ENCODE assay signal across 23 mouse cellular contexts in the genomic region with DNA sequence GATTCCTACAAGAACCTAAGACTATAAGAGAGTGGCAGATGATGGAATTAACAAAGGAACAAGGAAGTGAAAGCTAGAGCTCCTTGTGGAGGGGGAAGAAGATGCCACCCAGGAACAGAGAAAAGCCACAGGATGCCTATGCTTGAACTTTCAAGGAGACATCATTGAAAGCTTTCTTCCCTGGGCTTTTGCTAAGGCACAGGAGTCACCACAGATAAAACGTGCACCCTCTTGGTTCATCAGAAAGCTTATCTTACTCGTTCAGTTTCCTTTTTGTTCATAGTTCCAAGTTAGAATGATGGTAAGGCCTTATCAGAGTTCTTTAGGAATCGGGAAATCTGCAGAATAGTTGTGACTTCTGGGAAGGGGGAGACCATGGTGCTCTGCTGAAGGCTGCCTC.
"Had no signal": no experiment of that assay in that cellular context is flagged by ENCODE, and none has a peak within 500 bp of the region (broad histone marks: within the 10 kb centered on the region; RNA-seq: fewer than 3 reads in every experiment).

No protein-coding gene starts in this region.

- H3K36me3 ChIP-seq: limb, embryonic 10.5 days; limb, embryonic 13.5 days; liver, embryonic 12.5 days; liver, embryonic 15.5 days; lung, embryonic 15.5 days; midbrain, embryonic 12.5 days; midbrain, embryonic 15.5 days had no signal

- H3K4me2 ChIP-seq: limb, embryonic 13.5 days; liver, embryonic 12.5 days; liver, embryonic 15.5 days; lung, embryonic 15.5 days; midbrain, embryonic 12.5 days; midbrain, embryonic 15.5 days had no signal

- H3K4me1 ChIP-seq: limb, embryonic 10.5 days; limb, embryonic 13.5 days; liver, embryonic 12.5 days; liver, embryonic 15.5 days; lung, embryonic 15.5 days; midbrain, embryonic 12.5 days; midbrain, embryonic 15.5 days had no signal

- H3K4me3 ChIP-seq: limb, embryonic 10.5 days; limb, embryonic 13.5 days; liver, embryonic 12.5 days; liver, embryonic 15.5 days; lung, embryonic 15.5 days; megakaryocyte, embryonic 14.5 days; midbrain, embryonic 12.5 days; midbrain, embryonic 15.5 days had no signal

- ATAC-seq: liver, embryonic 12.5 days; midbrain, embryonic 15.5 days had no signal

- DNase-seq: kidney, adult 18-20 months; kidney, adult 9 months; kidney, postnatal 14 days; kidney, postnatal 4 days; liver; lung, adult 18-20 months; lung, postnatal 14 days; lung, postnatal 4 days; right cerebral cortex, adult 18-20 months; right cerebral cortex, postnatal 14 days; right cerebral cortex, postnatal 4 days; thymus, adult 2 months; thymus, postnatal 14 days; thymus, postnatal 4 days had no signal

- H3K9ac ChIP-seq: limb, embryonic 13.5 days; liver, embryonic 12.5 days; liver, embryonic 15.5 days; lung, embryonic 15.5 days; midbrain, embryonic 12.5 days; midbrain, embryonic 15.5 days had no signal

- H3K27ac ChIP-seq: limb, embryonic 10.5 days; limb, embryonic 13.5 days; liver, embryonic 12.5 days; liver, embryonic 15.5 days; lung, embryonic 15.5 days; midbrain, embryonic 12.5 days; midbrain, embryonic 15.5 days; stomach, postnatal 0 days had no signal

- H3K9me3 ChIP-seq: limb, embryonic 10.5 days; limb, embryonic 13.5 days; liver, embryonic 12.5 days; liver, embryonic 15.5 days; lung, embryonic 15.5 days; megakaryocyte, embryonic 14.5 days; midbrain, embryonic 12.5 days; midbrain, embryonic 15.5 days had no signal

- H3K27me3 ChIP-seq: lung, embryonic 15.5 days; midbrain, embryonic 15.5 days had no signal
